Mouse (Mus musculus): ENCODE results near the gene Olfr1250. TPM values are rescaled to one million over a fixed set of nuclear protein-coding genes. Genes with fewer than 3 reads are reported as not detected.
"Not testable (repeated sequence)": the region's sequence is repeated elsewhere in the genome, so short reads cannot be mapped to it uniquely, and the experiment has no call there.

Gene Olfr1250
- 0.04 TPM in 1 of 2 replicates, not detected in the other for polyA plus RNA-seq (2014; fragmentation: Nextera tagmentation; extraction: Ambion mirVana)

DNA sequence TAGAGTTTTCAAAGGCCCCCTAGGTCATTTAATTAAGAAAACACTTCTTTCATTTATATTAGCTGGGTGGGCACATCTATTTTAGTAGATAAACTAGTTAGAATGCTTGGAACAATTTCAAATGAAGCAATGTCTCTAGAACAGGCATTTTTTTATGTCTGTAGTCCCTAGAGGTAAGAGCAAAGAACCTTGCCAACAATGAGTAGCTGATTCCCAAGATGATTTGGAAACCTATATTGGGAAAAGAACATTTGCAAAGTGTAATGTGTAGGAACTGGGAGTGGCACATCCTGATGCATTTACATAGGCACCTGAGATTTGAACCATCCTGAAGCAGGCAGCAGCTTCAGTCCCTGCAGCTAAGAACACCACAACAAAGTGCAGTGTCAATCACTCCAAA, at the start of gene Olfr1250:
Gene Olfr1250 (minus strand): TSS at position 101 of the 400 bp plus-strand sequence.
- H3K4me3 ChIP-seq (ENCODE audit: low read depth, low read length) = no peak within 1 kb of the TSS
- H3K36me3 ChIP-seq (ENCODE audit: control insufficient read depth, insufficient read depth, low read length) = no peaks in the 10 kb centered on the region
- H3K27me3 ChIP-seq (replicated peaks; ENCODE audit: control insufficient read depth, insufficient read depth, low read length) = no peaks in the 10 kb centered on the region
- H3K9me3 ChIP-seq (ENCODE audit: control insufficient read depth, low read length) = no peaks in the 10 kb centered on the region
- H3K27ac ChIP-seq (replicated peaks; ENCODE audit: low read depth, low read length) = no peak within 1 kb of the TSS
- no peak for ATAC-seq (ENCODE audit: low read depth)
- DNase-seq (ENCODE audit: low spot score) = no peak
- no peaks in the 10 kb centered on the region for H3K4me1 ChIP-seq (ENCODE audit: control insufficient read depth, insufficient read depth, low read length)
- H3K9ac ChIP-seq (ENCODE audit: low read depth, low read length) = no peak within 1 kb of the TSS
- no peak within 1 kb of the TSS for H3K4me2 ChIP-seq (ENCODE audit: low read depth, low read length)

DNA sequence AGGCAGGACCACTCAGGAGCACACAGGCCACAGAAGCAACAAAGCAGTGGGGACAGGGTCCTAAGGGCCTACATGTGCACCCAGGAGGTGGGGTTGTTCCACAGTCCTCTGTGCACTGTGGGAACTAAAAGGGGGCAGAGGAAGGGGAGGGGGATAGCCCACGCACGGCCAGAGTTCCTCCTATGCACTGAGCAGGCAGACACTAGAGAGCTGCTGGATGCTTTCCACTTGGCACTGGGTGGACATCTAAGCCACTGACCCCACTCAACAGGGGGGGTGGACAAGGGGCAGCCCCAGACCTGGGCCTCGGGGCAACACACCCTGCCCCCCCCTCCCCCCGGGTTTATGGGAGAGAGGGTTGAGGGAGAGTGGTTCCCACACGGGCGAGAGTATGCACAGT, 30.7 kb upstream of the Olfr1250 start:
- H3K36me3 ChIP-seq (ENCODE audit: control insufficient read depth, insufficient read depth, low read length) = no peaks in the 10 kb centered on the region
- no peaks in the 10 kb centered on the region for H3K27me3 ChIP-seq (replicated peaks; ENCODE audit: control insufficient read depth, insufficient read depth, low read length)
- no peaks in the 10 kb centered on the region for H3K9me3 ChIP-seq (ENCODE audit: control insufficient read depth, low read length)
- H3K4me1 ChIP-seq (ENCODE audit: control insufficient read depth, insufficient read depth, low read length) = no peaks in the 10 kb centered on the region
- no peak overlapping the region for H3K4me2 ChIP-seq (ENCODE audit: low read depth, low read length)
- no peak overlapping the region for H3K9ac ChIP-seq (ENCODE audit: low read depth, low read length)
- no peak overlapping the region for H3K27ac ChIP-seq (replicated peaks; ENCODE audit: low read depth, low read length)
- DNase-seq (ENCODE audit: low spot score) = no peak
- no peak overlapping the region for H3K4me3 ChIP-seq (ENCODE audit: low read depth, low read length)
- 71% methylated on average over 4 of the region's 6 CpGs for WGBS
- no peak for ATAC-seq (ENCODE audit: low read depth)

DNA sequence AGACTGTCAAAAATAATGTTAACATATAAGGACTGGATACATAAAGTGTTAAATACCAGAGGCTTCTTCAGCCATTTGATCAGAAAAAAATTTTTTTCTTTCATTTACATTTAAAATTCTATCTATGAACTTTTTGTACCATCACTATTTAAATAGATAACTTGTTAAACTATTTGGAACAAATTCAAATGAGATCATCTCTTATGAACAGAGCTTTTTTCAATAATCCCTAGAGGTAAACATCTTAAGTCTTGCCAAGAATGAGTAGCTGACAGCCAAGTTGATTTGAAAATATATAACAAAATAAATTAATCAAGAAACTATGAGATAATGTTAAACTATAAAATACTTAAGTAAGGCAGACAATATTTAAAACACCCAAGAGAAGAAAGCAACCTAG, 10.6 kb upstream of the Olfr1250 start, which contains the start of gene Olfr1251:
Gene Olfr1251 (minus strand): TSS at position 101 of the 400 bp plus-strand sequence.
- Histone ChIP-seq H3K4me2 (ENCODE audit: low read depth, low read length) (no peak within 1 kb of the TSS), H3K27me3 (replicated peaks; ENCODE audit: control insufficient read depth, insufficient read depth, low read length) (no peaks in the 10 kb centered on the region), H3K9ac (ENCODE audit: low read depth, low read length) (no peak within 1 kb of the TSS), H3K4me1 (ENCODE audit: control insufficient read depth, insufficient read depth, low read length) (no peaks in the 10 kb centered on the region), H3K4me3 (ENCODE audit: low read depth, low read length) (no peak within 1 kb of the TSS), H3K9me3 (ENCODE audit: control insufficient read depth, low read length) (no peaks in the 10 kb centered on the region), H3K27ac (replicated peaks; ENCODE audit: low read depth, low read length) (no peak within 1 kb of the TSS), H3K36me3 (ENCODE audit: control insufficient read depth, insufficient read depth, low read length) (no peaks in the 10 kb centered on the region)
- no peak for DNase-seq (ENCODE audit: low spot score)
- ATAC-seq (ENCODE audit: low read depth) = no peak

DNA sequence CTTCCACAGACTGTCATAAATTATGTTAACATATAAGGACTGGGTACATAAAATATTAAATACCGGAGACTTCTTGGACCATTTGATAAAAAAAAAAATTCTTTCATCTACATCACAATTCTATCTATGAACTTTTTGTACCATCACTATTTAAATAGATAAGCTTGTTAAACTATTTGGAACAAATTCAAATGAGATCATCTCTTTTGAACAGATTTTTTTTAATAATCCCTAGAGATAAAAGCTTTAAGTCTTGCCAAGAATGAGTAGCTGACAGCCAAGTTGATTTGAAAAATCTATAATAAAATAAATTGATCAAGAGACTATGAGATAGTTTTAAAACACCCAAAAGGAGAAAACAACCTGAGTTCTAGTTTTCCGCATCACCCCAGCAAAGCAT, 26.4 kb downstream of the Olfr1250 start, which contains the start of gene Olfr1249:
Gene Olfr1249 (minus strand): TSS at position 101 of the 400 bp plus-strand sequence.
- no peaks in the 10 kb centered on the region for H3K4me1 ChIP-seq (ENCODE audit: control insufficient read depth, insufficient read depth, low read length)
- ATAC-seq (ENCODE audit: low read depth) = no peak
- no peak within 1 kb of the TSS for H3K4me3 ChIP-seq (ENCODE audit: low read depth, low read length)
- no peak within 1 kb of the TSS for H3K4me2 ChIP-seq (ENCODE audit: low read depth, low read length)
- H3K27me3 ChIP-seq (replicated peaks; ENCODE audit: control insufficient read depth, insufficient read depth, low read length) = no peaks in the 10 kb centered on the region
- no peak for DNase-seq (ENCODE audit: low spot score)
- WGBS = 87% methylated on average over 2 of the region's 2 CpGs
- H3K27ac ChIP-seq (replicated peaks; ENCODE audit: low read depth, low read length) = no peak within 1 kb of the TSS
- H3K36me3 ChIP-seq (ENCODE audit: control insufficient read depth, insufficient read depth, low read length) = no peaks in the 10 kb centered on the region
- H3K9me3 ChIP-seq (ENCODE audit: control insufficient read depth, low read length) = no peaks in the 10 kb centered on the region
- H3K9ac ChIP-seq (ENCODE audit: low read depth, low read length) = no peak within 1 kb of the TSS

DNA sequence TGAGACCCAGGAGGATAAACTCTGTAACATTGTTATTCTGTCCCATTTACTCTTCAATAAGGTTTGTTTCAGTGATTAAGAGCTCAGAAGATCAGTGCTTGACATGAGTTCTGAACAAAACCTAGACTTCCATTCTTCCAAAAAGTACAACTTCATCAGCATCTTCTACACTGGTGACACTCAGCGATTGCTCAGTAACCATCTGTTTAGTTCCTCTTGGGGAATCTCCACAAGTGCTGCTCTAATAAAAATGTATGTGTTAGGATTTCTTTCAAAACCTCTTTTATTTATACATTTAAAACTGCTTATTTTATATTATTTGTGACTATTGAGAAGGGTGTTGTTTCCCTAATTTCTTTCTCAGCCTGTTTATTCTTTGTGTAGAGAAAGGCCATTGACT, 43.1 kb downstream of the Olfr1250 start, which contains the start of gene Olfr1248:
Gene Olfr1248 (minus strand): TSS at position 101 of the 400 bp plus-strand sequence.
- not testable (repeated sequence) for H3K27me3 ChIP-seq (replicated peaks; ENCODE audit: control insufficient read depth, insufficient read depth, low read length); H3K4me2 ChIP-seq (ENCODE audit: low read depth, low read length); H3K4me1 ChIP-seq (ENCODE audit: control insufficient read depth, insufficient read depth, low read length); H3K4me3 ChIP-seq (ENCODE audit: low read depth, low read length); H3K36me3 ChIP-seq (ENCODE audit: control insufficient read depth, insufficient read depth, low read length); H3K9me3 ChIP-seq (ENCODE audit: control insufficient read depth, low read length); H3K27ac ChIP-seq (replicated peaks; ENCODE audit: low read depth, low read length); DNase-seq (ENCODE audit: low spot score); H3K9ac ChIP-seq (ENCODE audit: low read depth, low read length); ATAC-seq (ENCODE audit: low read depth)
- WGBS = 90% methylated on average over 1 of the region's 1 CpGs

DNA sequence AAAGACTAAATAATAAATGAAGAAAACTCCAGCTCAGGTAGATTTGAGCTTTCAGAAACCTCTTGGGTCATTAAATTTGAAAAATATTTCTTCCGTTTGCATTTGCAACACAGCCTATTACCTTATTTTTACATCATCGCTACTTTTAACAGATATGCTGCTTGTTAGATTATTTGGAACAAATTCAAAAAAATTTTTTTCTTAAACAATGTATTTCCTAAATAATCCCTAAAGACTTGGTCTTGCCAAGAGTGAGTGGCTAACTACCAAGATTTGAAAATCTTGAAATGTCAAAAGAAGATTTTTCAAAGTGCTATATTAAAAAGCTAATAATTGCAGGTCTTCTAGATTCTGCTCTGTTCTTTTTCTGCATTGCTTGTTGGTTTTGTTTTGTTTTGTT, 47.2 kb downstream of the Olfr1250 start, which contains the start of gene Olfr1247:
Gene Olfr1247 (minus strand): TSS at position 101 of the 400 bp plus-strand sequence.
- H3K4me1 ChIP-seq (ENCODE audit: control insufficient read depth, insufficient read depth, low read length) = no peaks in the 10 kb centered on the region
- H3K27ac ChIP-seq (replicated peaks; ENCODE audit: low read depth, low read length) = no peak within 1 kb of the TSS
- WGBS = 82% methylated on average over 2 of the region's 2 CpGs
- DNase-seq (ENCODE audit: low spot score) (no peak), ATAC-seq (ENCODE audit: low read depth) (no peak)
- H3K4me2 ChIP-seq (ENCODE audit: low read depth, low read length) = no peak within 1 kb of the TSS
- H3K36me3 ChIP-seq (ENCODE audit: control insufficient read depth, insufficient read depth, low read length) = no peaks in the 10 kb centered on the region
- no peak within 1 kb of the TSS for H3K9ac ChIP-seq (ENCODE audit: low read depth, low read length)
- H3K4me3 ChIP-seq (ENCODE audit: low read depth, low read length) = no peak within 1 kb of the TSS
- no peaks in the 10 kb centered on the region for H3K27me3 ChIP-seq (replicated peaks; ENCODE audit: control insufficient read depth, insufficient read depth, low read length)
- H3K9me3 ChIP-seq (ENCODE audit: control insufficient read depth, low read length) = no peaks in the 10 kb centered on the region

Other genes starting within 250 kb of the Olfr1250 start
- not detected in 2 replicates for gene Olfr1239, start 241.1 kb downstream of the Olfr1250 start, polyA plus RNA-seq (2014; fragmentation: Nextera tagmentation; extraction: Ambion mirVana)
- gene Olfr1240, start 218.5 kb downstream of the Olfr1250 start, polyA plus RNA-seq (2014; fragmentation: Nextera tagmentation; extraction: Ambion mirVana) = not detected in 2 replicates
- not detected in 2 replicates for gene Olfr1241, start 174.3 kb downstream of the Olfr1250 start, polyA plus RNA-seq (2014; fragmentation: Nextera tagmentation; extraction: Ambion mirVana)
- not detected in 2 replicates for gene Olfr1242, start 163.1 kb downstream of the Olfr1250 start, polyA plus RNA-seq (2014; fragmentation: Nextera tagmentation; extraction: Ambion mirVana)
- gene Olfr1243, start 130.0 kb downstream of the Olfr1250 start, polyA plus RNA-seq (2014; fragmentation: Nextera tagmentation; extraction: Ambion mirVana) = not detected in 2 replicates
- not detected in 2 replicates for gene Olfr1245, start 83.0 kb downstream of the Olfr1250 start, polyA plus RNA-seq (2014; fragmentation: Nextera tagmentation; extraction: Ambion mirVana)
- not detected in 2 replicates for gene Olfr1246, start 68.3 kb downstream of the Olfr1250 start, polyA plus RNA-seq (2014; fragmentation: Nextera tagmentation; extraction: Ambion mirVana)
- not detected in 2 replicates for gene Olfr1247, start 47.3 kb downstream of the Olfr1250 start, polyA plus RNA-seq (2014; fragmentation: Nextera tagmentation; extraction: Ambion mirVana)
- not detected in 2 replicates for gene Olfr1248, start 43.2 kb downstream of the Olfr1250 start, polyA plus RNA-seq (2014; fragmentation: Nextera tagmentation; extraction: Ambion mirVana)
- not detected in 2 replicates for gene Olfr1249, start 26.5 kb downstream of the Olfr1250 start, polyA plus RNA-seq (2014; fragmentation: Nextera tagmentation; extraction: Ambion mirVana)
- not detected in 2 replicates for gene Olfr1251, start 10.5 kb upstream of the Olfr1250 start, polyA plus RNA-seq (2014; fragmentation: Nextera tagmentation; extraction: Ambion mirVana)
- not detected in 2 replicates for gene Olfr1252, start 63.5 kb upstream of the Olfr1250 start, polyA plus RNA-seq (2014; fragmentation: Nextera tagmentation; extraction: Ambion mirVana)
- gene Olfr1253, start 95.6 kb upstream of the Olfr1250 start, polyA plus RNA-seq (2014; fragmentation: Nextera tagmentation; extraction: Ambion mirVana) = 0.06 and 0.21 TPM in 2 replicates
- not detected in 2 replicates for gene Olfr1254, start 132.2 kb upstream of the Olfr1250 start, polyA plus RNA-seq (2014; fragmentation: Nextera tagmentation; extraction: Ambion mirVana)
- gene Olfr1255, start 150.6 kb upstream of the Olfr1250 start, polyA plus RNA-seq (2014; fragmentation: Nextera tagmentation; extraction: Ambion mirVana) = not detected in 2 replicates
- not detected in 2 replicates for gene Olfr1256, start 180.1 kb upstream of the Olfr1250 start, polyA plus RNA-seq (2014; fragmentation: Nextera tagmentation; extraction: Ambion mirVana)
- gene Olfr48, start 186.7 kb upstream of the Olfr1250 start, polyA plus RNA-seq (2014; fragmentation: Nextera tagmentation; extraction: Ambion mirVana) = not detected in 2 replicates
- not detected in 2 replicates for gene Olfr1257, start 217.0 kb upstream of the Olfr1250 start, polyA plus RNA-seq (2014; fragmentation: Nextera tagmentation; extraction: Ambion mirVana)

All from embryonic facial prominence, embryonic 14.5 days (tissue).